Mouse (Mus musculus) E14TG2a.4 (cell line): ENCODE measurements at regions not wholly inside any gene's neighbourhood (a gene's known extent, or its start where the extent isn't known, plus 50 kb on each side); places are given as distances from the start of the nearest gene placed in this dataset.

Source experiments
- CTCF ChIP-seq: conservative IDR thresholded peaks from 2 replicates; pipeline ENCODE4 v1.5.1; 2014; ENCODE audit warnings: low read length
- POU5F1 ChIP-seq: IDR thresholded peaks from 2 replicates; pipeline ENCODE4 v1.6.1; 2014; ENCODE audit warnings: low read length, borderline replicate concordance

DNA sequence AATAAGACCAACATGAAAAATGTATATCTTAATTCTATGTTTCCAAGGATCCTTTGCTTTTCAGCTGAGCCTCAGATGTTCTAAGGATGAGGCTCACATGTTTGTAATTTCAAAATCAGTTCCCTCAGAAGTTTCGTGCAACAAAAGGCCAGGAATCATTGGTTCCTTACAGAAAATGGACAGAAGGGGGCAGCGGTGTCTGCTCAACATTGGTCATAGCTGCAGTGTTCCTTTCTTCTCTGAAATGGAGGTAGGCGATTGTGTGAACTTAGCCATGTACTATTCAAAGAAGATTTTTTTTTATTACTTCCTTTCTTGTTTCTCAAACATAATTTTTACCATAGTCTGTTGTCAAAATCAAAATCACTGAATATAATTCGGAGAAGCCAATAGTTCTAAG lies 167.9 kb upstream of the Akr1e1 start:
- TF ChIP-seq CTCF (peak; percentile 47), POU5F1 (no peak)
